Mouse (Mus musculus) E14TG2a.4 (cell line): Measurements from ENCODE around the gene Lpar1.

Experiments
- CTCF ChIP-seq: conservative IDR thresholded peaks from 2 replicates; pipeline ENCODE4 v1.5.1; 2014; ENCODE audit warnings: low read length
- NANOG ChIP-seq: IDR thresholded peaks from 2 replicates; pipeline ENCODE4 v1.6.1; 2014; ENCODE audit warnings: borderline replicate concordance, low read length, mixed read lengths
- POU5F1 ChIP-seq: IDR thresholded peaks from 2 replicates; pipeline ENCODE4 v1.6.1; 2014; ENCODE audit warnings: low read length, borderline replicate concordance

GRCm38 (mm10) chr4:58516221-58516620, 37.5 kb downstream of the Lpar1 start:
- no peak for TF ChIP-seq CTCF
- no peak for TF ChIP-seq POU5F1
- no peak for TF ChIP-seq NANOG
